Mouse (Mus musculus) lung, embryonic 16.5 days (tissue): ENCODE measurements around the gene Sbds. TPM values are rescaled to one million over a fixed set of nuclear protein-coding genes. Genes with fewer than 3 reads are reported as not detected.

Experiments used
- ATAC-seq: fragments of 200-750 bp; cut with Nextera tagmentation; 2 replicates; pipeline ENCODE4 v1.8.0; 2017; ENCODE audit warnings: low read depth, mild to moderate bottlenecking, moderate library complexity
- H3K27ac ChIP-seq: fragments of 300-500 bp; sonication (generic); 2 replicates; pipeline ENCODE4 v1.5.1; 2014; ENCODE audit warnings: mild to moderate bottlenecking, control low read depth, low read length
- H3K27me3 ChIP-seq: fragments of 300-500 bp; sonication (generic); 2 replicates; pipeline ENCODE4 v1.6.1; 2014; ENCODE audit warnings: low read depth, low read length, mixed read lengths; ENCODE audit not compliant: control insufficient read depth, insufficient read depth
- H3K36me3 ChIP-seq: fragments of 300-500 bp; sonication (generic); 2 replicates; pipeline ENCODE4 v1.6.1; 2014; ENCODE audit warnings: low read length; ENCODE audit not compliant: control insufficient read depth, insufficient read depth
- H3K4me1 ChIP-seq: fragments of 300-500 bp; sonication (generic); replicated peaks from 2 replicates; pipeline ENCODE4 v1.6.1; 2014; ENCODE audit warnings: low read length, mixed read lengths; ENCODE audit not compliant: control insufficient read depth, insufficient read depth
- H3K4me2 ChIP-seq: fragments of 300-500 bp; sonication (generic); 2 replicates; pipeline ENCODE4 v1.6.1; 2014; ENCODE audit warnings: low read depth, low read length, control low read depth
- H3K4me3 ChIP-seq: fragments of 300-500 bp; sonication (generic); 2 replicates; pipeline ENCODE4 v1.5.1; 2014; ENCODE audit warnings: mild to moderate bottlenecking, low read length, control low read depth
- H3K9ac ChIP-seq: fragments of 300-500 bp; sonication (generic); 2 replicates; pipeline ENCODE4 v1.6.1; 2014; ENCODE audit warnings: low read length, control low read depth
- H3K9me3 ChIP-seq: fragments of 300-500 bp; sonication (generic); 2 replicates; pipeline ENCODE4 v1.6.1; 2016; ENCODE audit warnings: low read length; ENCODE audit not compliant: control insufficient read depth
- WGBS: fragments of 180-500 bp; shearing (Covaris S2); extraction: QIAGEN DNeasy Blood & Tissue Kit; methylation state at CpG from one replicate; pipeline ENCODE4 v1.1.7; 2014; 5-methylcytosine and 5-hydroxymethylcytosine counted together
- polyA plus RNA-seq: library from polyadenylated mRNA; unstranded; fragments of >200 nt; fragmentation: Nextera tagmentation; extraction: Ambion mirVana; gene quantifications from 2 replicates; pipeline ENCODE4 v1.2.1, GENCODE M21; 2015

Gene Sbds
- polyA plus RNA-seq, 1 experiment from 2014 or later, result 70.8 TPM

- no peaks in the 10 kb centered on the region for H3K4me1 ChIP-seq
- no peak overlapping the region for H3K4me3 ChIP-seq
- no peak overlapping the region for H3K4me2 ChIP-seq
- peaks cover 10% of the 10 kb centered on the region for H3K36me3 ChIP-seq
- 96% methylated on average over 6 of the region's 6 CpGs for WGBS
- ATAC-seq, result no peak
- H3K27ac ChIP-seq, result no peak overlapping the region
- H3K9me3 ChIP-seq, result peaks cover 6% of the 10 kb centered on the region; the same call in 1 of the 2 replicates
- H3K9ac ChIP-seq, result no peak overlapping the region
- H3K27me3 ChIP-seq, result no peaks in the 10 kb centered on the region
These were observed 34.9 kb upstream of the Sbds start for GRCm38 (mm10) chr5:130290242-130290641.

- H3K4me1 ChIP-seq, result no peaks in the 10 kb centered on the region
- H3K9me3 ChIP-seq, result peaks cover 10% of the 10 kb centered on the region; the same call in 1 of the 2 replicates
- 89% methylated on average over 7 of the region's 7 CpGs for WGBS
- ATAC-seq, result no peak
- no peaks in the 10 kb centered on the region for H3K27me3 ChIP-seq
- H3K36me3 ChIP-seq, result peaks cover 18% of the 10 kb centered on the region
- H3K4me2 ChIP-seq, result no peak overlapping the region
- no peak overlapping the region for H3K4me3 ChIP-seq
- H3K27ac ChIP-seq, result no peak overlapping the region
- no peak overlapping the region for H3K9ac ChIP-seq
These were observed 32.8 kb upstream of the Sbds start for GRCm38 (mm10) chr5:130288106-130288505.

- H3K36me3 ChIP-seq, result peaks cover 32% of the 10 kb centered on the region
- peaks cover 5% of the 10 kb centered on the region; the same call in 1 of the 2 replicates for H3K9me3 ChIP-seq
- ATAC-seq, result no peak
- no peak overlapping the region for H3K27ac ChIP-seq
- no peak overlapping the region for H3K4me2 ChIP-seq
- no peak overlapping the region for H3K9ac ChIP-seq
- no peaks in the 10 kb centered on the region for H3K27me3 ChIP-seq
- no peak overlapping the region for H3K4me3 ChIP-seq
- no peaks in the 10 kb centered on the region for H3K4me1 ChIP-seq
- 90% methylated on average over 9 of the region's 9 CpGs for WGBS
These were observed 27.9 kb upstream of the Sbds start for GRCm38 (mm10) chr5:130283079-130283732.

GRCm38 (mm10) chr5:130278011-130278472 lies 22.7 kb upstream of the Sbds start:
- no peak overlapping the region for H3K9ac ChIP-seq
- H3K4me1 ChIP-seq, result no peaks in the 10 kb centered on the region
- no peak overlapping the region for H3K27ac ChIP-seq
- WGBS, result 69% methylated on average over 7 of the region's 7 CpGs
- no peaks in the 10 kb centered on the region for H3K27me3 ChIP-seq
- H3K9me3 ChIP-seq, result no peaks in the 10 kb centered on the region
- no peak for ATAC-seq
- no peak overlapping the region for H3K4me3 ChIP-seq
- no peak overlapping the region for H3K4me2 ChIP-seq
- H3K36me3 ChIP-seq, result peaks cover 36% of the 10 kb centered on the region

- Histone ChIP-seq H3K4me1 (no peaks in the 10 kb centered on the region), H3K4me2 (no peak overlapping the region), H3K36me3 (peaks cover 28% of the 10 kb centered on the region), H3K27ac (no peak overlapping the region), H3K27me3 (no peaks in the 10 kb centered on the region), H3K9ac (no peak overlapping the region), H3K4me3 (no peak overlapping the region), H3K9me3 (no peaks in the 10 kb centered on the region)
- 42% methylated on average over 4 of the region's 4 CpGs for WGBS
- ATAC-seq, result no peak
These were observed 20.2 kb upstream of the Sbds start for GRCm38 (mm10) chr5:130275509-130275908.

- Histone ChIP-seq H3K4me3 (no peak overlapping the region), H3K9me3 (no peaks in the 10 kb centered on the region), H3K4me1 (no peaks in the 10 kb centered on the region), H3K36me3 (peaks cover 19% of the 10 kb centered on the region), H3K4me2 (no peak overlapping the region), H3K9ac (no peak overlapping the region), H3K27me3 (no peaks in the 10 kb centered on the region), H3K27ac (no peak overlapping the region)
- 85% methylated on average over 6 of the region's 6 CpGs for WGBS
- ATAC-seq, result no peak
These were observed 17.7 kb upstream of the Sbds start for GRCm38 (mm10) chr5:130273046-130273445.

- Histone ChIP-seq H3K4me2 (no peak overlapping the region), H3K27me3 (no peaks in the 10 kb centered on the region), H3K36me3 (peaks cover 22% of the 10 kb centered on the region), H3K27ac (no peak overlapping the region), H3K4me3 (no peak overlapping the region), H3K9me3 (no peaks in the 10 kb centered on the region), H3K4me1 (no peaks in the 10 kb centered on the region), H3K9ac (no peak overlapping the region)
- no peak for ATAC-seq
- 97% methylated on average over 1 of the region's 1 CpGs for WGBS
These were observed 17.0 kb upstream of the Sbds start for GRCm38 (mm10) chr5:130272344-130272743.

- Histone ChIP-seq H3K27ac (no peak overlapping the region), H3K27me3 (no peaks in the 10 kb centered on the region), H3K36me3 (peaks cover 20% of the 10 kb centered on the region), H3K4me3 (no peak overlapping the region), H3K9ac (no peak overlapping the region), H3K9me3 (no peaks in the 10 kb centered on the region), H3K4me1 (no peaks in the 10 kb centered on the region), H3K4me2 (no peak overlapping the region)
- no peak for ATAC-seq
- 72% methylated on average over 11 of the region's 11 CpGs for WGBS
These were observed 13.6 kb upstream of the Sbds start for GRCm38 (mm10) chr5:130268976-130269375.

GRCm38 (mm10) chr5:130267316-130267715 lies 12.0 kb upstream of the Sbds start:
- H3K9ac ChIP-seq, result no peak overlapping the region
- ATAC-seq, result no peak
- 83% methylated on average over 1 of the region's 1 CpGs for WGBS

More at GRCm38 (mm10) chr5:130267316-130267715, 12.0 kb upstream of the Sbds start:
- Histone ChIP-seq H3K4me2 (no peak overlapping the region), H3K36me3 (peaks cover 18% of the 10 kb centered on the region), H3K4me3 (no peak overlapping the region), H3K9me3 (no peaks in the 10 kb centered on the region), H3K27me3 (no peaks in the 10 kb centered on the region), H3K4me1 (no peaks in the 10 kb centered on the region), H3K27ac (no peak overlapping the region)
